Mouse (Mus musculus) embryonic facial prominence, embryonic 14.5 days (tissue): Measurements from ENCODE around the gene Myo1a. TPM values are rescaled to one million over a fixed set of nuclear protein-coding genes. Genes with fewer than 3 reads are reported as not detected.

Experiments
- ATAC-seq: fragments of 200-750 bp; cut with Nextera tagmentation; 2 replicates; pipeline ENCODE4 v1.8.0; 2017; ENCODE audit warnings: low read depth, moderate number of reproducible peaks, moderate TSS enrichment
- DNase-seq: peaks from one replicate; pipeline ENCODE4 v3.0.0-alpha.2; 2015; ENCODE audit warnings: low spot score
- H3K27ac ChIP-seq: fragments of 300-500 bp; sonication (generic); replicated peaks from 2 replicates; pipeline ENCODE4 v1.5.1; 2014; ENCODE audit warnings: low read depth, mild to moderate bottlenecking, low read length, moderate library complexity
- H3K27me3 ChIP-seq: fragments of 300-500 bp; sonication (generic); replicated peaks from 2 replicates; pipeline ENCODE4 v1.6.1; 2014; ENCODE audit warnings: low read length; ENCODE audit not compliant: control insufficient read depth, insufficient read depth
- H3K36me3 ChIP-seq: fragments of 300-500 bp; sonication (generic); 2 replicates; pipeline ENCODE4 v1.6.1; 2014; ENCODE audit warnings: low read length, mixed read lengths; ENCODE audit not compliant: control insufficient read depth, insufficient read depth
- H3K4me1 ChIP-seq: fragments of 300-500 bp; sonication (generic); 2 replicates; pipeline ENCODE4 v1.6.1; 2014; ENCODE audit warnings: antibody characterized with exemption, low read length; ENCODE audit not compliant: control insufficient read depth, insufficient read depth
- H3K4me2 ChIP-seq: fragments of 300-500 bp; sonication (generic); 2 replicates; pipeline ENCODE4 v1.6.1; 2014; ENCODE audit warnings: low read depth, mild to moderate bottlenecking, low read length, moderate library complexity, mixed read lengths
- H3K4me3 ChIP-seq: fragments of 300-500 bp; sonication (generic); 2 replicates; pipeline ENCODE4 v1.5.1; 2014; ENCODE audit warnings: low read depth, mild to moderate bottlenecking, low read length
- H3K9ac ChIP-seq: fragments of 300-500 bp; sonication (generic); 2 replicates; pipeline ENCODE4 v1.6.1; 2014; ENCODE audit warnings: low read depth, mild to moderate bottlenecking, low read length, moderate library complexity, mixed read lengths
- H3K9me3 ChIP-seq: fragments of 300-500 bp; sonication (generic); 2 replicates; pipeline ENCODE4 v1.6.1; 2016; ENCODE audit warnings: low read length; ENCODE audit not compliant: control insufficient read depth
- WGBS: fragments of 180-500 bp; shearing (Covaris S2); extraction: QIAGEN DNeasy Blood & Tissue Kit; methylation state at CpG from one replicate; pipeline ENCODE4 v1.1.7; 2014; 5-methylcytosine and 5-hydroxymethylcytosine counted together
- polyA plus RNA-seq: library from polyadenylated mRNA; unstranded; fragments of >200 nt; fragmentation: Nextera tagmentation; extraction: Ambion mirVana; gene quantifications from 2 replicates; pipeline ENCODE4 v1.2.1, GENCODE M21; 2014

Myo1a gene
- polyA plus RNA-seq, 1 experiment from 2014 or later = 1.2 TPM

- 79% methylated on average over 2 of the region's 2 CpGs for WGBS
- H3K27ac ChIP-seq = no peak overlapping the region
- H3K9ac ChIP-seq = no peak overlapping the region
Measured at GRCm38 (mm10) chr10:127670185-127670584, 34.8 kb upstream of the Myo1a start.

GRCm38 (mm10) chr10:127671276-127671675 lies 33.7 kb upstream of the Myo1a start:
- no peaks in the 10 kb centered on the region for H3K27me3 ChIP-seq
- DNase-seq = no peak

More at GRCm38 (mm10) chr10:127670185-127670584, 34.8 kb upstream of the Myo1a start:
- no peaks in the 10 kb centered on the region for H3K9me3 ChIP-seq
- no peak for DNase-seq
- no peak overlapping the region for H3K4me3 ChIP-seq
- no peak overlapping the region for H3K4me2 ChIP-seq
- no peak for ATAC-seq
- H3K27me3 ChIP-seq = no peaks in the 10 kb centered on the region
- peaks cover 5% of the 10 kb centered on the region for H3K4me1 ChIP-seq
- no peaks in the 10 kb centered on the region for H3K36me3 ChIP-seq

GRCm38 (mm10) chr10:127674046-127674655 lies 30.8 kb upstream of the Myo1a start:
- H3K4me1 ChIP-seq = peaks cover 5% of the 10 kb centered on the region; the same call in 1 of the 2 replicates
- H3K9me3 ChIP-seq = no peaks in the 10 kb centered on the region
- H3K27ac ChIP-seq = no peak overlapping the region
- no peaks in the 10 kb centered on the region for H3K27me3 ChIP-seq
- H3K9ac ChIP-seq = no peak overlapping the region
- no peaks in the 10 kb centered on the region for H3K36me3 ChIP-seq
- no peak overlapping the region for H3K4me2 ChIP-seq
- no peak for DNase-seq
- no peak overlapping the region for H3K4me3 ChIP-seq
- ATAC-seq = no peak
- WGBS = 96% methylated on average over 6 of the region's 6 CpGs

More at GRCm38 (mm10) chr10:127671276-127671675, 33.7 kb upstream of the Myo1a start:
- peaks cover 5% of the 10 kb centered on the region; the same call in 1 of the 2 replicates for H3K4me1 ChIP-seq
- ATAC-seq = no peak
- H3K4me2 ChIP-seq = no peak overlapping the region
- no peak overlapping the region for H3K9ac ChIP-seq
- no peak overlapping the region for H3K4me3 ChIP-seq
- no peaks in the 10 kb centered on the region for H3K36me3 ChIP-seq
- WGBS = 34% methylated on average over 2 of the region's 2 CpGs
- no peak overlapping the region for H3K27ac ChIP-seq
- no peaks in the 10 kb centered on the region for H3K9me3 ChIP-seq

GRCm38 (mm10) chr10:127674794-127675522 lies 30.0 kb upstream of the Myo1a start:
- 82% methylated on average over 8 of the region's 8 CpGs for WGBS
- Histone ChIP-seq H3K4me1 (no peaks in the 10 kb centered on the region), H3K27ac (peak overlapping the region; percentile 56; the same call in 1 of the 2 replicates), H3K4me2 (no peak overlapping the region), H3K9ac (no peak overlapping the region), H3K36me3 (no peaks in the 10 kb centered on the region), H3K27me3 (no peaks in the 10 kb centered on the region), H3K4me3 (no peak overlapping the region), H3K9me3 (no peaks in the 10 kb centered on the region)
- DNase-seq (peak; percentile 87), ATAC-seq (peak; percentile 17; the same call in 1 of the 2 replicates)

GRCm38 (mm10) chr10:127675859-127676398 lies 29.0 kb upstream of the Myo1a start:
- no peaks in the 10 kb centered on the region for H3K9me3 ChIP-seq
- no peaks in the 10 kb centered on the region for H3K4me1 ChIP-seq
- peak overlapping the region; percentile 96 for H3K4me2 ChIP-seq
- WGBS = 48% methylated on average over 5 of the region's 5 CpGs
- peak overlapping the region; percentile 83 for H3K27ac ChIP-seq
- peak overlapping the region; percentile 83 for H3K4me3 ChIP-seq
- no peaks in the 10 kb centered on the region for H3K36me3 ChIP-seq
- H3K27me3 ChIP-seq = no peaks in the 10 kb centered on the region
- peak overlapping the region; percentile 57 for H3K9ac ChIP-seq
- ATAC-seq (no peak), DNase-seq (no peak)

GRCm38 (mm10) chr10:127676691-127677548 lies 28.1 kb upstream of the Myo1a start:
- WGBS = under 1% methylated on average over 33 of the region's 71 CpGs
- Histone ChIP-seq H3K4me3 (peak overlapping the region; percentile 83), H3K4me2 (peak overlapping the region; percentile 96), H3K27ac (peak overlapping the region; percentile 83), H3K9me3 (no peaks in the 10 kb centered on the region), H3K27me3 (no peaks in the 10 kb centered on the region), H3K36me3 (no peaks in the 10 kb centered on the region), H3K9ac (peak overlapping the region; percentile 71), H3K4me1 (no peaks in the 10 kb centered on the region)
- ATAC-seq (peak; percentile 95), DNase-seq (peak; percentile 99)

- peak overlapping the region; percentile 96 for H3K4me2 ChIP-seq
- no peaks in the 10 kb centered on the region for H3K36me3 ChIP-seq
- no peak for ATAC-seq
- H3K4me1 ChIP-seq = no peaks in the 10 kb centered on the region
- H3K4me3 ChIP-seq = peak overlapping the region; percentile 83
- no peaks in the 10 kb centered on the region for H3K9me3 ChIP-seq
- peak; percentile 94 for DNase-seq
- H3K27me3 ChIP-seq = no peaks in the 10 kb centered on the region
- H3K9ac ChIP-seq = peak overlapping the region; percentile 71
- 11% methylated on average over 14 of the region's 14 CpGs for WGBS
- H3K27ac ChIP-seq = peak overlapping the region; percentile 75
Measured at GRCm38 (mm10) chr10:127677591-127678336, 27.2 kb upstream of the Myo1a start.
